Mouse (Mus musculus): ENCODE results near the gene Dnmt3b. TPM values are rescaled to one million over a fixed set of nuclear protein-coding genes. Genes with fewer than 3 reads are reported as not detected.
A peak's percentile ranks its signal among the peaks of the same experiment; 100 is the strongest.

Gene Dnmt3b
- polyA plus RNA-seq, 1 experiment from 2014 or later, result 5.3 TPM

DNA sequence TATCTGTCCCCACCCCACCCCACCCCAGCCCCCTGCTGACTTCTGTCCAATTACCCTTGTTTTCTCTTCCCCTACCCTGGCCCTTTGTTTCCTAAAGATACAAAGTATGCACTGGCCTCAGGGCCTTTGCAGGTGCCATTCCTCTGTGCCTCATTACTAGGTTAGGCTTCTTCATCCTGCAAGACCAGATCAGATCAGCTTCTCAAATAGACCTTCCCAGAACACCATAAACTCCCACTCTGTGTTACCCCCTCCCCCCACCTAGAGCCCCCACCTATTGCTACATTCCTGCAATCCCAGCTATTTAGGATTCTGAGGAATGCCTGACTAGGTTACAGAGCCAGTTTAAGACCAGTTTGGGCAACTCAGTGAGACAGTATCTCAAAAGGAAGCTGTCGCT lies 37.5 kb upstream of the Dnmt3b start:
- Histone ChIP-seq H3K4me3 (no peak overlapping the region), H3K36me3 (peaks cover 9% of the 10 kb centered on the region), H3K9me3 (no peaks in the 10 kb centered on the region), H3K4me2 (no peak overlapping the region), H3K27ac (replicated peaks) (no peak overlapping the region), H3K9ac (no peak overlapping the region), H3K4me1 (peaks cover 53% of the 10 kb centered on the region), H3K27me3 (replicated peaks) (no peaks in the 10 kb centered on the region)
- WGBS, result 87% methylated on average over 1 of the region's 1 CpGs
- no peak for ATAC-seq (ENCODE audit: extremely low read depth, insufficient number of reproducible peaks, low FRiP score, low TSS enrichment)

DNA sequence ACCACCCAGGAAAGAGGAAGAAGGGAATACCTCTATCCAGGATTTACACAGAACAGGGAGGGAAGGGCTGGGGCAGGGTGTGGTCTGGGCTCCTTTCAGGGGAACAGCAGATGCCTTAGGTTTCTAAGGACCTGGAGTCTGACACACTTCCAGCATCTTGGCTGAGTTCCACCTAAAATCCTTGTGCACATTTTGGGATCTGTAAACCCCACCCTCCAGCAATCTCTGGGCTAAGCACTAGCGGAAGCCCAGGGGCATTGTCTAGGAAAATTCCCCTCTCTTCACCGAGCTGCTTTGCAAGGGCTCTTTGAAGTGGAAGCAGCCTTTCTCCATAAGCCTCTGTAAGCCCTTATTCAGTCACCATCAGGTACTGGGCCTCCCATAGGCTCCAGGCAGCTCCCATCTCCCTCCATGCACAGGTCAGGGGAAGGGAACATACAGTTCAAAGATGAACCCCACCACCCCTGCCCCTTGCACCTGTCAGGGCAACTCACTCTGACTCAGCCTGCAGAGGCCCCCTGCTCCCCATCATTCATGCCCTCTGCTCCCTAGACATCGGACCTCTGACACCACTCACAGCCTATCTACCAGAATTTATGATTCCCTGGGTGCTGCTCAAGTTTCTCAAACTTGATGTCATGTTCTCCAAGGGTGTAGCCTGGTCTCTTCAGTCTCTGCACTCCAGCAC lies 36.5 kb upstream of the Dnmt3b start:
- Histone ChIP-seq H3K9me3 (no peaks in the 10 kb centered on the region), H3K36me3 (peaks cover 17% of the 10 kb centered on the region), H3K9ac (peak overlapping the region; percentile 56), H3K4me3 (no peak overlapping the region), H3K4me1 (peaks cover 47% of the 10 kb centered on the region), H3K27me3 (replicated peaks) (no peaks in the 10 kb centered on the region), H3K27ac (replicated peaks) (0 out of 2 replicates have a peak overlapping the region, but pooled peaks have one; percentile 28), H3K4me2 (no peak overlapping the region)
- no peak for ATAC-seq (ENCODE audit: extremely low read depth, insufficient number of reproducible peaks, low FRiP score, low TSS enrichment)
- WGBS, result 36% methylated on average over 3 of the region's 3 CpGs

DNA sequence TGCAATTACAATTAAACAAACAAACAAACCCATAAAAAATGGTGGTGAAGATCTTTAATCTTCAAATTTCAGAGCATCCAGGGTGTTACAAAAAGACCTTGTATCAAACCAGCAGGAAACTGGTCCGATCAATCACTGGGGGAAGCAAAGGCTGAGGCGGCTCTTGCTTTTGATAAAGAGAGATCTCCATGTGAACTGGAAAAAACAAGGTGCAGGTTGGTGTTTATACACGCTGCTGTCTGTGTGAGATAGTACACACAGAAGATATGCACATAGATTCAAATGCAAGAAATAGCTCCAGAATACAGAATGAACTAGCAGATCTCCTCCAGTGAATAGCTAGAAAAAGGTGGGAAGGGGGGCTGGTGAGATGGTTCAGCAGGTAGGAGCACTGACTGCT lies 32.4 kb upstream of the Dnmt3b start:
- no peak overlapping the region for H3K27ac ChIP-seq (replicated peaks)
- no peak overlapping the region for H3K9ac ChIP-seq
- no peak overlapping the region for H3K4me3 ChIP-seq
- H3K36me3 ChIP-seq, result peaks cover 58% of the 10 kb centered on the region
- no peaks in the 10 kb centered on the region for H3K27me3 ChIP-seq (replicated peaks)
- WGBS, result 81% methylated on average over 3 of the region's 3 CpGs
- H3K4me2 ChIP-seq, result no peak overlapping the region
- no peak for ATAC-seq (ENCODE audit: extremely low read depth, insufficient number of reproducible peaks, low FRiP score, low TSS enrichment)
- H3K4me1 ChIP-seq, result peaks cover 12% of the 10 kb centered on the region
- no peaks in the 10 kb centered on the region for H3K9me3 ChIP-seq

DNA sequence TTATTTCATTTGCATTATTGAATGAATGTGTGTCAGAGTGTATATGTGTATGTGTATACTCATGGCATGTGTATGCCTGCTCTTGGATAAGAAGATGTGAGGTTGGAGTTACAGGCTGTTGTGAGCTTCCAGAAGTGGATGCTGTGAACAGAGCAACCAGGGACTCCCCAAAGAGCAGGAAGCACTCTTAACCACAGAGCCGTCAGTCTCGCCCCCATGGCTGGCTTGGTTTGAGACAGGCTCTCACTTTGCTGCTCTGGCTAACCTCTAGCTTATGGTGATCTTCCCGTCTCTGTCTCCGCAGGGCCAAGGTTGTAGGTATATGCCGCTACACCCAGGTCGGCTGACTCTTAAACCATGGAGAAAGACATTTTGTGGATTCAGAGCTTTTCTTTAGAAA lies 30.8 kb upstream of the Dnmt3b start:
- no peaks in the 10 kb centered on the region for H3K27me3 ChIP-seq (replicated peaks)
- 85% methylated on average over 6 of the region's 6 CpGs for WGBS
- H3K4me2 ChIP-seq, result no peak overlapping the region
- no peaks in the 10 kb centered on the region for H3K4me1 ChIP-seq
- no peak overlapping the region for H3K9ac ChIP-seq
- ATAC-seq (ENCODE audit: extremely low read depth, insufficient number of reproducible peaks, low FRiP score, low TSS enrichment), result no peak
- H3K9me3 ChIP-seq, result no peaks in the 10 kb centered on the region
- H3K27ac ChIP-seq (replicated peaks), result no peak overlapping the region
- peaks cover 74% of the 10 kb centered on the region for H3K36me3 ChIP-seq
- H3K4me3 ChIP-seq, result no peak overlapping the region

DNA sequence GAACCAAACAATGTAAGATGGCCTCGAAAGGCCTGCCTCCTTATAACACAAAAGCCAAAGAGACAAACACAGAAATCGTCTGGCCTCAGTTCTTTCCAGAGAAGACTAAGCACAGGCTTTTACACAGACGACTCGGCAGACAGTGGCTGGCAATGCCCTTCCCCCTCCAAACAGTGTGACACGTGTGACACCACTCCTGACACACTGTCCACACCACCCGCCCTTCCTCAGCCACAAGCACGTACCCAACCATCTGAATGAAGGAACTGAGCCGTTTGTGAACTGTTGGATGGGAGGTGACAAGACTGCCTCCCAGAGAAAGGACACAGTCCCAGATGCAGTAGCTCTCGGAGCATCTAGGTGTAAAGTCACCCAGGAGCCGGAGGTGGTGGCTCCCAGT lies 30.4 kb upstream of the Dnmt3b start:
- Histone ChIP-seq H3K27me3 (replicated peaks) (no peaks in the 10 kb centered on the region), H3K27ac (replicated peaks) (no peak overlapping the region), H3K9ac (no peak overlapping the region), H3K4me1 (no peaks in the 10 kb centered on the region), H3K4me2 (no peak overlapping the region), H3K4me3 (no peak overlapping the region), H3K36me3 (peaks cover 78% of the 10 kb centered on the region), H3K9me3 (no peaks in the 10 kb centered on the region)
- no peak for ATAC-seq (ENCODE audit: extremely low read depth, insufficient number of reproducible peaks, low FRiP score, low TSS enrichment)
- WGBS, result 70% methylated on average over 10 of the region's 10 CpGs

DNA sequence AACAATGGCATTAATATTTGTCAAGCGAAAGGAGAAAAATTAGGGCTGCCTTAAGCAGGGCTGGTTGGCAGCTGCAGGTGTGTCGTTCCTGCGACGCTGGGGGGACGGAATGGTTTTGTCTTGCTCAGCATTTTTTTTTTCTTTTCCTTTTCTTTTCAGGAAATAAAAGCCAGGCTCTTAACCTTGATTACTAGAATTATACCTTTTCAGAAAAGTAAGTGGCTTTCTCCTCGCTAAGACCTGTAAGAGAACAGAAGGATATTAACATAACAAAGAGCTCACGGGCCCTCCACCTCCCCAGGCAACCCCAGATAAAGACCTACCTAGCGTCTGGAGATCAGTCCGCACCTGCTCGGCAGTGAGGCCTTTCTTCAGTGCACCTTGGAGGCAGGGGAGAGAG lies 26.8 kb upstream of the Dnmt3b start:
- Histone ChIP-seq H3K4me2 (no peak overlapping the region), H3K27ac (replicated peaks) (no peak overlapping the region), H3K9me3 (no peaks in the 10 kb centered on the region), H3K4me3 (no peak overlapping the region), H3K27me3 (replicated peaks) (no peaks in the 10 kb centered on the region), H3K36me3 (peaks cover 100% of the 10 kb centered on the region), H3K9ac (no peak overlapping the region), H3K4me1 (no peaks in the 10 kb centered on the region)
- WGBS, result 74% methylated on average over 10 of the region's 10 CpGs
- ATAC-seq (ENCODE audit: extremely low read depth, insufficient number of reproducible peaks, low FRiP score, low TSS enrichment), result no peak

DNA sequence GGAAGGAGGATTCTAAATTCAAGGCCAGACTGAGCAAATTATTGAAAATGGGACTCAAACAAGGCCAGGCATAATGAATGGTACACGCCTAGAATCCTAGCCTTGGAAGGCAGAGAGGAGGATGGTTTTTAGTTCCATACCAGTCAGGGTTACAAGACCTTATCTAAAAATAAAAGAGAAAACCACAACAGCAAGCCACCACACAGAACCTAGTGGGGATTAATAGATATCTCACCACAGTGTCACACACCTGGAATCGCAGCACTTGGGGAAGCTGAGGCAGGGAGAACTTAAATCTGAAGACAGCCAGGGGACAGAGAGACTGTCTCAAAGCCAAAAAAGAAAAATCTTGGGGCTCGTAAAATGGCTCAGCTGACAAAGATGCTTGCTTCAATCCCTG lies 18.3 kb upstream of the Dnmt3b start:
- Histone ChIP-seq H3K4me1 (peaks cover 22% of the 10 kb centered on the region), H3K4me3 (0 out of 2 replicates have a peak overlapping the region, but pooled peaks have one; percentile 71), H3K9me3 (no peaks in the 10 kb centered on the region), H3K27me3 (replicated peaks) (no peaks in the 10 kb centered on the region), H3K9ac (no peak overlapping the region), H3K36me3 (peaks cover 32% of the 10 kb centered on the region), H3K4me2 (peak overlapping the region; percentile 75), H3K27ac (replicated peaks) (no peak overlapping the region)
- ATAC-seq (ENCODE audit: extremely low read depth, insufficient number of reproducible peaks, low FRiP score, low TSS enrichment), result no peak
- 85% methylated on average over 3 of the region's 3 CpGs for WGBS

DNA sequence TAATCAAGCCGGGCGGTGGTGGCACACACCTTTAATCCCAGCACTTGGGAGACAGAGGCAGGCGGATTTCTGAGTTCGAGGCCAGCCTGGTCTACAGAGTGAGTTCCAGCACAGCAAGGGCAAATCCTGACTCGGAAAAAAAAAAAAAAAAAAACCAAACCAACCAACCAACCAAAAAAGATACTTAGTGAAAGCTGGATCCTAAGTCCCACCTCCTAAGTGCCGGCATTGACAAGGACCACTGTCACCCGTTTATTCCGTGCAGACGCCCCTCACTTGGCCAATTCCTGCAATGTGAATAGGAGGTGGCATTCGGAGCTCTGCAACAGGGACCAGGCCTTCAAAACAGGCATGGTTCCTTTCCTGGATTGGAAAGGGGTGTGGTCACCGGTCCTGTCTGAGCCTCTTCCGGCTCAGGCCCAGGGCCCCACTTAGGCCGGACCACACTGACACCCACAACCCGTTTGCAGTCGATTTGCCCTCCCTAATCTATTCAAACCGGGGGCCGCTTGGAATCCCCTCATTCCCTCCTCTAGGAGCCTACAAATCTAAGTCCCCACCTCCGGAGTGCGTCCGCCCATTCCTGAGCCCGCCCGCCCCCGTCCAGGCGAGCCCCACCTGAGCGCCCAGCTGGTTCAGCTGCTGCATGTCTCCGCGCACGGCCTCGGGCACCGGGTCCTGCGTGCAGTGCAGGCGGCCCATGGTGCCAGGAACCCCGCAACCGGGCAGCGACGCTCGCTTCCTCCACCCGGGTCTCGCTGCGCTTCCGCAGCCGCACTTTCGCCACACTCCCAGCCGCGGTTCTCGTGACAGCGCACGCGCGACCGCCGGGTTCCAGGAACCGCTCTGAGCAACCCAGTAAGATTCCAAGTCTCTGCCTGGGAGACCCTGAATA lies 17.0 kb upstream of the Dnmt3b start, which contains the start of gene Commd7:
Gene Commd7 (minus strand): TSS at position 806 of the 895 bp plus-strand sequence.
- peak; percentile 59; the same call in 1 of the 2 replicates for ATAC-seq (ENCODE audit: extremely low read depth, insufficient number of reproducible peaks, low FRiP score, low TSS enrichment)
- no peaks in the 10 kb centered on the region for H3K9me3 ChIP-seq
- peaks cover 22% of the 10 kb centered on the region for H3K4me1 ChIP-seq
- H3K36me3 ChIP-seq, result peaks cover 19% of the 10 kb centered on the region
- WGBS, result 3% methylated on average over 53 of the region's 53 CpGs
- H3K27ac ChIP-seq (replicated peaks), result peak within 1 kb of the TSS; percentile 88
- peak within 1 kb of the TSS; percentile 75 for H3K4me2 ChIP-seq
- peak within 1 kb of the TSS; percentile 71 for H3K4me3 ChIP-seq
- no peaks in the 10 kb centered on the region for H3K27me3 ChIP-seq (replicated peaks)
- H3K9ac ChIP-seq, result peak within 1 kb of the TSS; percentile 87

DNA sequence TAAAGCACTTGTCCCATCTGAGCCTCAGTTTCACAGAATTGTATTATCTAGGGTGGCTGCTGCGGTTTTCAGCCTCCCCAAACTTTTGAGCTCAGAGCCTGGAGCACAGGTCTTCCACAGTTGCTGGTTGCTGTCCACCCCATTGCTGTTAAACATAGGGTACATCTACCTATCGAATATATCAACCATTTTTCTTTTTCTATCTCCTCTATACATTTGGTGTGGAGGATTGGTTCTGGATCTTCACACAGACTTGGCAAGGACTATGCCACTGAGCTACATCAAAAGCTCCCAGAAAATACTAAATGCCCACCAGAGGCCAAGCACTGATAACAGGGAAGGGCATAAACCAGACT lies 16.4 kb upstream of the Dnmt3b start:
- H3K9me3 ChIP-seq, result no peaks in the 10 kb centered on the region
- peak overlapping the region; percentile 88 for H3K27ac ChIP-seq (replicated peaks)
- ATAC-seq (ENCODE audit: extremely low read depth, insufficient number of reproducible peaks, low FRiP score, low TSS enrichment), result no peak
- H3K27me3 ChIP-seq (replicated peaks), result no peaks in the 10 kb centered on the region
- H3K9ac ChIP-seq, result peak overlapping the region; percentile 87
- H3K4me3 ChIP-seq, result peak overlapping the region; percentile 71
- H3K4me1 ChIP-seq, result peaks cover 22% of the 10 kb centered on the region
- WGBS, result 27% methylated on average over 2 of the region's 2 CpGs
- peak overlapping the region; percentile 75 for H3K4me2 ChIP-seq
- peaks cover 13% of the 10 kb centered on the region for H3K36me3 ChIP-seq

DNA sequence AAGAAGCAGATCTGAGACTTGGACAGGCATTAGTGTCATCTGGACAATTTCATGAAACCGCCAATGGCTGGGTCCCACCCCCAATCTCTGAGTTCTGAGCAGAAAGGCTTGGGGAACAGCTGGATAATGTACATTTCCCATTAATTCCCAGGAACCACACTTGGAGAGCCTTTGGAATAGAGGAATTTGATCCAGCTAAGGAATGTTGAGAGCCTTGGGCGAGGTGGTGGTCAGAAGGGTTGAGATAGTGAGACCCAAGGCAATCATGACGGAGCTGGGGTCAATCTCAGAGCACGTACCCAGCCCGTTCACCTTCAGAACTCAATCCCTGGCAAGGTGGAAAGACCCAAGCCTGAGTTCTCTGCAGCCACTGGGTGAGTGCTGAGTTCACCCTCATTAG lies 16.0 kb upstream of the Dnmt3b start:
- WGBS, result 41% methylated on average over 5 of the region's 5 CpGs
- ATAC-seq (ENCODE audit: extremely low read depth, insufficient number of reproducible peaks, low FRiP score, low TSS enrichment), result no peak
- H3K27ac ChIP-seq (replicated peaks), result no peak overlapping the region

DNA sequence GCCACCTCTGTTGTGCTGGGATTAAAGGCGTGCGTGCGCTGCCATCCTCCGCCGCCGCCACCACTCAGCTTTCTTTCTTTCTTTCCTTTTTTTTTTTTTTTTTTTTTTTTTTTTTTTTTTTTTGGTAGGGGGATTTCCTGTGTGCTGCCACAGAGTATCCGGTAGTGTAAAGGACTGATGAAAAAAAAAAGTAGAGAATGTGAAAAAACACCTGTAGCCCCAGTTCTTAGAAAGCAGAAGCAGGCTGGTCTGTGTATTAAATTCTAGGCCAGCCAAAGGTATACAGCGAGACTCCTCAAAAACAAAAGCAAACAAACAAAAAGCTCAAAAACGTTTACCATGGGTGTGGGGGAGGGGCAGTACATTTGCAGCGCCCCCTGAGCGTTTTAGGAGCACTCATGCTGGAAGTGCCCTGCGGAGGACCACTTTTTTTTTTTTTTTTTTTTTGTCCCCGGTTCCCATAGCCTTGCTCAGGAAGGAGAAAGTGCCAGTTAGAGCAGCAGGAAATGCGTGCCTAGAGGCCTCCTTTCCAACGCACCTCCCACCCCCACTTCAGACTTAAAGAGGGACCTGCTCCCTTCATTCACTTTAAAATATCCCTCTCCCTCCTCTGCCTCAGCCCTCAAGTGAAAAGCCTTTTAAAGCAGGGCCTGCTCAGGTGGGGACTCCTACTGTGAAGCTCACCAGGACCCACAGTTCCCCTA lies 10.1 kb upstream of the Dnmt3b start:
- H3K9me3 ChIP-seq, result no peaks in the 10 kb centered on the region
- WGBS, result 23% methylated on average over 15 of the region's 15 CpGs
- ATAC-seq (ENCODE audit: extremely low read depth, insufficient number of reproducible peaks, low FRiP score, low TSS enrichment), result no peak
- H3K36me3 ChIP-seq, result no peaks in the 10 kb centered on the region
- no peak overlapping the region for H3K9ac ChIP-seq
- no peak overlapping the region for H3K4me3 ChIP-seq
- peaks cover 6% of the 10 kb centered on the region; the same call in 1 of the 2 replicates for H3K27me3 ChIP-seq (replicated peaks)
- H3K4me1 ChIP-seq, result peaks cover 5% of the 10 kb centered on the region; the same call in 1 of the 2 replicates
- H3K27ac ChIP-seq (replicated peaks), result no peak overlapping the region
- 0 out of 2 replicates have a peak overlapping the region, but pooled peaks have one; percentile 16 for H3K4me2 ChIP-seq

More for the DNA sequence above, 16.0 kb upstream of the Dnmt3b start:
- H3K4me1 ChIP-seq, result peaks cover 22% of the 10 kb centered on the region
- no peaks in the 10 kb centered on the region for H3K9me3 ChIP-seq
- peaks cover 9% of the 10 kb centered on the region for H3K36me3 ChIP-seq
- H3K4me3 ChIP-seq, result peak overlapping the region; percentile 71
- H3K9ac ChIP-seq, result peak overlapping the region; percentile 87
- peak overlapping the region; percentile 75 for H3K4me2 ChIP-seq
- no peaks in the 10 kb centered on the region for H3K27me3 ChIP-seq (replicated peaks)

Measured in heart, embryonic 13.5 days (tissue).